Mouse (Mus musculus) intestine, embryonic 15.5 days (tissue): Measurements from ENCODE around the gene St6gal1. TPM values are rescaled to one million over a fixed set of nuclear protein-coding genes. Genes with fewer than 3 reads are reported as not detected.

Experiments used
- ATAC-seq: fragments of 200-750 bp; cut with Nextera tagmentation; 2 replicates; pipeline ENCODE4 v1.8.0; 2017; ENCODE audit warnings: moderate TSS enrichment, moderate library complexity
- H3K27ac ChIP-seq: fragments of 300-500 bp; sonication (generic); 2 replicates; pipeline ENCODE4 v1.5.1; 2015; ENCODE audit warnings: mild to moderate bottlenecking, inconsistent platforms
- H3K27me3 ChIP-seq: fragments of 300-500 bp; sonication (generic); replicated peaks from 2 replicates; pipeline ENCODE4 v1.6.1; 2015; ENCODE audit warnings: inconsistent platforms
- H3K36me3 ChIP-seq: fragments of 300-500 bp; sonication (generic); 2 replicates; pipeline ENCODE4 v1.6.1; 2015; ENCODE audit warnings: inconsistent platforms
- H3K4me1 ChIP-seq: fragments of 300-500 bp; sonication (generic); replicated peaks from 2 replicates; pipeline ENCODE4 v1.6.1; 2015; ENCODE audit warnings: inconsistent platforms
- H3K4me2 ChIP-seq: fragments of 300-500 bp; sonication (generic); replicated peaks from 2 replicates; pipeline ENCODE4 v1.6.1; 2015; ENCODE audit warnings: mild to moderate bottlenecking, inconsistent platforms
- H3K4me3 ChIP-seq: fragments of 300-500 bp; sonication (generic); replicated peaks from 2 replicates; pipeline ENCODE4 v1.5.1; 2015; ENCODE audit warnings: inconsistent platforms
- H3K9ac ChIP-seq: fragments of 300-500 bp; sonication (generic); 2 replicates; pipeline ENCODE4 v1.6.1; 2015; ENCODE audit warnings: inconsistent platforms
- H3K9me3 ChIP-seq: fragments of 300-500 bp; sonication (generic); 2 replicates; pipeline ENCODE4 v1.6.1; 2016; ENCODE audit warnings: inconsistent platforms
- WGBS: fragments of 180-500 bp; shearing (Covaris S2); methylation state at CpG from one replicate; pipeline ENCODE4 v1.1.7; 2015; 5-methylcytosine and 5-hydroxymethylcytosine counted together
- polyA plus RNA-seq: library from polyadenylated mRNA; unstranded; fragments of >200 nt; fragmentation: Nextera tagmentation; extraction: Ambion mirVana; gene quantifications from 2 replicates; pipeline ENCODE4 v1.2.1, GENCODE M21; 2015

The St6gal1 gene
- polyA plus RNA-seq, 1 experiment from 2014 or later, result 15.7 TPM

- WGBS, result 68% methylated on average over 15 of the region's 15 CpGs
Observed at GRCm38 (mm10) chr16:23284470-23285394, 60.2 kb downstream of the St6gal1 start.

DNA sequence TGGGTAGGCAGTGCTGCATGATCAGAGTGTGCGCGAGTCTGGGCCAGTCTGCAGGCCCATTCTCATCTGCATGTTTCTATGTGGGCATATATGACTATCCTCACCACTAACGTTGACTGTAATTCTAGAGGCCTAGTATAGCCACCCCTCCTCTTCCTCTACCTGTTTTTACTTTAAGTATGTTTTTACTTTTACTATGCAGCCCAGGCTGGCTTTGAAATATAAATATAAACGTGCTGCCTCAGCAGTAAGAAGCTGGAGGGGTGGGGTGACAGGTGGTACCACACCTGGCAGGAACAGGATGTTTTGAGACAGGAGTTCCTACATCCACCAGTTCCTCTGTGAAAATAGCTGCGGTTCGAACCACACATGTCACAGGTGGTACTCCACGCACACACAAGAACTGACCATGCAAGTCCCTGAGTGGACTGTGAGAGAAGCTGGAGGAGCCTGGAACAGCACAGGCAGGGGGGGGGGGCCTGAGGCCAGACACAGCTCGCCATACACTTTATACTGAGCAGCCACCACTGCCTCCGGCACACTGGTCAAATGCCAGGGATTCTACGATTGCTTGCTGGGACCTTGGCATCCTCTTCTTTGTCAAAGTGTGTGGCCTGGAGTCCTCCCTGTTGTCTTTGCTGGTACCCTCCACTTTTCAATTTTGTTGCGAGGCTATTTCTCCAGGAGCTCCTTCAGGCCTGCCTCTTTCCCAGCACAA is 62.0 kb downstream of the St6gal1 start:
- 80% methylated on average over 11 of the region's 11 CpGs for WGBS
- no peak for ATAC-seq
- H3K9ac ChIP-seq, result no peak overlapping the region

More at GRCm38 (mm10) chr16:23284470-23285394, 60.2 kb downstream of the St6gal1 start:
- Histone ChIP-seq H3K36me3 (no peaks in the 10 kb centered on the region), H3K9me3 (no peaks in the 10 kb centered on the region), H3K4me3 (no peak overlapping the region), H3K27ac (no peak overlapping the region), H3K9ac (no peak overlapping the region), H3K27me3 (no peaks in the 10 kb centered on the region), H3K4me2 (no peak overlapping the region), H3K4me1 (no peaks in the 10 kb centered on the region)
- ATAC-seq, result no peak

DNA sequence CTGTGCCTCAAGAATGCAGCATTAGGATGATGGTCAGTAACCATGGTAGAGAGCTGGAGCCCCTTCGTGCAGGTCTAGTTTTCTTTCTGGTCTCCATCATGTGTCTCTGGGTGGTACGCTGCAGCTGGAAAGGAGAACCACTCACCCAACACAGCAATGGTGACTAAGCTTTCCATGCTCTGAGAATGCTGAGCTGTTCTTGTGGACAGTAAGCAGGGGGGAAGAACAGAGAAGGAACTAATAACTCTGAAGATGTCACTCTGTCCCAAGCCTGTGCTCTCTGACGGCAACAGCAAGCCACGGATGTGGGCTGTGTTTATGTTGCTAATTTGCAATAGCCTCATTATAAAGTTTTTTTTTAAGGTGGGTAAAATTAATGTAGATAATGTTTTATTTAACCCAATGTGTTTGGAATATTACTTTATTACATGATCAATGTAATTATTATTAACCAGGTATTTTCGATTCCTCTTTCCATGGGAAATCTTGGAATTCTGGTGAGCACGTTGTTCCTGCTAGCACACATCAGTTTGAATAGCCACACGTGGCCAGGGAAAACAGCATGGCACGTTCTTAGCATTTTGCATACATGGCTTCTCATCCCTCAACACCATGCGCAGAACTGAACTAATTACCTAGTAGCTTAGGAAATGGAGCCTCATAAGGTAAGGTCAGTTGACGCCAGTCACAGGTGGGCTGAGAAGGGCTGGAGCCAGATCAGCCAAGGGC is 62.9 kb downstream of the St6gal1 start:
- Histone ChIP-seq H3K4me3 (no peak overlapping the region), H3K9me3 (no peaks in the 10 kb centered on the region), H3K4me2 (no peak overlapping the region), H3K36me3 (no peaks in the 10 kb centered on the region), H3K27ac (no peak overlapping the region), H3K27me3 (no peaks in the 10 kb centered on the region), H3K9ac (no peak overlapping the region), H3K4me1 (no peaks in the 10 kb centered on the region)
- 86% methylated on average over 10 of the region's 10 CpGs for WGBS
- ATAC-seq, result no peak

More for the DNA sequence above, 62.0 kb downstream of the St6gal1 start:
- H3K27ac ChIP-seq, result no peak overlapping the region
- no peaks in the 10 kb centered on the region for H3K27me3 ChIP-seq
- H3K36me3 ChIP-seq, result no peaks in the 10 kb centered on the region
- no peak overlapping the region for H3K4me3 ChIP-seq
- H3K4me2 ChIP-seq, result no peak overlapping the region
- no peaks in the 10 kb centered on the region for H3K9me3 ChIP-seq
- H3K4me1 ChIP-seq, result no peaks in the 10 kb centered on the region

- no peak overlapping the region for H3K4me2 ChIP-seq
- WGBS, result 94% methylated on average over 9 of the region's 9 CpGs
- H3K4me3 ChIP-seq, result no peak overlapping the region
- no peaks in the 10 kb centered on the region for H3K36me3 ChIP-seq
- H3K27ac ChIP-seq, result no peak overlapping the region
- H3K9me3 ChIP-seq, result no peaks in the 10 kb centered on the region
- no peak for ATAC-seq
- no peaks in the 10 kb centered on the region for H3K4me1 ChIP-seq
- no peaks in the 10 kb centered on the region for H3K27me3 ChIP-seq
- H3K9ac ChIP-seq, result no peak overlapping the region
Observed at GRCm38 (mm10) chr16:23288103-23288502, 63.6 kb downstream of the St6gal1 start.

DNA sequence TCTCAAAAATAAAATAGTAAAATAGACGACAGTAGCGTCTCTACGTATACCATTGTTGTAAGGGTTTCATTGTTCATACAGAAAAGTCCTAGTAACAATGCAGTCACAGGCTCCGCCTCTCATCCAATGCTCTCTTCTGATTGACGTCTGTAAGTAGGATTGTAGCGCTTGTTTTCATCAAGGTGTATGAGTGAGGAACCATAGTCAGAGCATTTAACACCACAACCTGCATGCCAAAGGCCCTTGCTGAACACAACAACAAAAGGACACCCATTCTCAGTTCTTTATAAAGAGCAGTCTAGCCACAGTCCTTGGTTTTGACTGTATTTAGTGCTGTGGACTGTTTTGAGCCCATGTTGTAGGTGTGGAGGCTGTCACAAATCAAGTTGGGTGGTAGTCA is 64.9 kb downstream of the St6gal1 start:
- no peaks in the 10 kb centered on the region for H3K4me1 ChIP-seq
- WGBS, result 93% methylated on average over 6 of the region's 6 CpGs
- H3K9me3 ChIP-seq, result no peaks in the 10 kb centered on the region
- no peak for ATAC-seq
- no peaks in the 10 kb centered on the region for H3K36me3 ChIP-seq
- no peak overlapping the region for H3K9ac ChIP-seq
- no peak overlapping the region for H3K27ac ChIP-seq
- no peak overlapping the region for H3K4me3 ChIP-seq
- H3K27me3 ChIP-seq, result no peaks in the 10 kb centered on the region
- H3K4me2 ChIP-seq, result no peak overlapping the region

DNA sequence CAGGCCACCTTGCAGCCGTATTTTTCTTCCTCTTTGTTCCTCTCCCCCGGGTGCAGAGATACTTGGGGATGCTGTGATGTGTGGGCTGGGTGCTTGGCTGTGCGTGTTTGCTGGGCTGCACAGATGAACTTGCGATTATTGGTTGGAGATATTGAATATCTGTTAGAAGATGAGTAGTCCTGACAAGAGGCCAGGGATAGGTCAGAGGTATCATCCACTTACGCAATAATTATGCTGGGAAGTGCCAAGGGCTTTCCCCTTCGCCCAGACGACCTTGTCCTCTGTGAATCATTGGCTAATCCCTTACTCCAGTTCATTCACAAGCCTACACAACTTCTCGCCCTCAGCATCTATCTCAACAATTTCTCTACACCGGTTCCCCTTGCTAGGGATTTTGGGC is 65.6 kb downstream of the St6gal1 start:
- H3K27me3 ChIP-seq, result no peaks in the 10 kb centered on the region
- H3K9ac ChIP-seq, result no peak overlapping the region
- no peaks in the 10 kb centered on the region for H3K9me3 ChIP-seq
- no peak for ATAC-seq
- no peak overlapping the region for H3K4me2 ChIP-seq
- H3K4me1 ChIP-seq, result no peaks in the 10 kb centered on the region
- H3K27ac ChIP-seq, result no peak overlapping the region
- 84% methylated on average over 9 of the region's 9 CpGs for WGBS
- no peak overlapping the region for H3K4me3 ChIP-seq
- H3K36me3 ChIP-seq, result no peaks in the 10 kb centered on the region

DNA sequence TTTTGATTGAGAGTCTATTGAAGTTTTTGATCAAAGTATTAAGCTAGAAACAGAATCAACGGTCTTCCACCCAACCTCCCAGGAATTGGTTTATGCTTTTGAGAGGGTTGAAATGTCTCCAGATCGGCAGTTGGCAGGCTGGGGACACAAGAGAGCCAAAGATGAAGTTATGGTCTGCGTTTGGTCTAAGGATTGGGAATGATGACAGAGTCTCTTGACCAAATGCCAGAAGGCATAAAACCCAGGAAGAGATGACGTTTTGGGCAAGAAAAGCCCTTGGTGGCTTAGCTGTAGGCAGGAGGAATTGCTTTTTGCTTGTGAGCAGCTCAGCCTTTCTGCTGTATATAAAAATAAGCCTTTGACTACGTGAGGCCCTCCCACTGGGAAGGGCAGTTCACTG is 67.0 kb downstream of the St6gal1 start:
- 55% methylated on average over 5 of the region's 5 CpGs for WGBS
- Histone ChIP-seq H3K4me2 (no peak overlapping the region), H3K9ac (no peak overlapping the region), H3K27me3 (no peaks in the 10 kb centered on the region), H3K4me3 (no peak overlapping the region), H3K4me1 (no peaks in the 10 kb centered on the region), H3K36me3 (no peaks in the 10 kb centered on the region), H3K27ac (no peak overlapping the region), H3K9me3 (no peaks in the 10 kb centered on the region)
- no peak for ATAC-seq

DNA sequence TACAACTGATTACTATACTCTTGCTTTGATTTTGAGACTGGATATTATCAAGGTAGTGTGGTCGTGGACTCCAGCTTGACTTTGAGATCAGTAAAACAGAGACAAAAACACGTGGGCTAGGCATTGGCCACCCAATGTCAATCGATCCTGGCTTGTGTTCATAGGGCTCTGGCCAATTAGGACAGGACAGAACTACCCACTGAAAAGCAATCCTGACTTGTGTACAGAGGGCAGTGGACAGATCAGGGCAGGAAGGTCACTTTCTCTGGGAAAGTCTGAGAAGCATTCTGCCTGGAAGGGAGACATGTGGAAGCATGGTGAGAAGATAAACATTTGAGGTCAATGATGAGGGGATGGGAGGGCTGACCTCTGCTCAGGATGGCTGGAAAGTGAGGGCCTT is 69.7 kb downstream of the St6gal1 start:
- H3K4me2 ChIP-seq, result no peak overlapping the region
- H3K9me3 ChIP-seq, result no peaks in the 10 kb centered on the region
- 56% methylated on average over 3 of the region's 3 CpGs for WGBS
- H3K9ac ChIP-seq, result no peak overlapping the region
- H3K27ac ChIP-seq, result no peak overlapping the region
- no peaks in the 10 kb centered on the region for H3K4me1 ChIP-seq
- no peak for ATAC-seq
- no peak overlapping the region for H3K4me3 ChIP-seq
- H3K27me3 ChIP-seq, result no peaks in the 10 kb centered on the region
- H3K36me3 ChIP-seq, result no peaks in the 10 kb centered on the region

DNA sequence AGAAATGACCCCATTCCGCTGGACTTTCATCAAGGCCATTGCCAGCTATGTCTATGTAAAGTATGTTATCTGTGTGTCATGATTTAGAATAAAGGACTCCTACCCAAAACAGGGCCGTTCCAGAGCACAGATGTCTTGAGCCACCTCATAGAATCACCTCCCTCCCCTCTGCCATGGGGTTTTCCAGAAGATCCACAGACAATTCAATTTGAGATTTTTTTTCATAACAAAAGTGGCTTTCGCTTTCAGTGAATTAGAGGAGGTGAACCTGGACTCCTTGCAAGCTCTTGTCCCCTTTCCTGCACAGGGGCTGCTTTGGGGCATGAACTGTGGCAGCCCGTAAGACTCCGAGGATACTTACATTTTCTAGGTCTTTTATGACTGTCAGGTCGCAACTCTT is 70.2 kb downstream of the St6gal1 start:
- H3K4me2 ChIP-seq, result no peak overlapping the region
- no peaks in the 10 kb centered on the region for H3K4me1 ChIP-seq
- H3K36me3 ChIP-seq, result no peaks in the 10 kb centered on the region
- WGBS, result 81% methylated on average over 6 of the region's 6 CpGs
- H3K27me3 ChIP-seq, result no peaks in the 10 kb centered on the region
- H3K4me3 ChIP-seq, result no peak overlapping the region
- H3K27ac ChIP-seq, result no peak overlapping the region
- no peak for ATAC-seq
- H3K9ac ChIP-seq, result no peak overlapping the region
- no peaks in the 10 kb centered on the region for H3K9me3 ChIP-seq

- H3K36me3 ChIP-seq, result no peaks in the 10 kb centered on the region
- no peaks in the 10 kb centered on the region for H3K27me3 ChIP-seq
- ATAC-seq, result no peak
- H3K27ac ChIP-seq, result no peak overlapping the region
- no peak overlapping the region for H3K9ac ChIP-seq
- no peaks in the 10 kb centered on the region for H3K4me1 ChIP-seq
- no peak overlapping the region for H3K4me3 ChIP-seq
- H3K9me3 ChIP-seq, result no peaks in the 10 kb centered on the region
- 88% methylated on average over 5 of the region's 5 CpGs for WGBS
- H3K4me2 ChIP-seq, result no peak overlapping the region
Observed at GRCm38 (mm10) chr16:23295720-23296119, 71.2 kb downstream of the St6gal1 start.

- ATAC-seq, result no peak
- H3K4me1 ChIP-seq, result no peaks in the 10 kb centered on the region
- WGBS, result 92% methylated on average over 3 of the region's 3 CpGs
- H3K9ac ChIP-seq, result no peak overlapping the region
- H3K9me3 ChIP-seq, result no peaks in the 10 kb centered on the region
- H3K4me3 ChIP-seq, result no peak overlapping the region
- no peaks in the 10 kb centered on the region for H3K36me3 ChIP-seq
- H3K4me2 ChIP-seq, result no peak overlapping the region
- H3K27me3 ChIP-seq, result no peaks in the 10 kb centered on the region
- no peak overlapping the region for H3K27ac ChIP-seq
Observed at GRCm38 (mm10) chr16:23296721-23297120, 72.2 kb downstream of the St6gal1 start.

GRCm38 (mm10) chr16:23298441-23298840 is 73.9 kb downstream of the St6gal1 start:
- H3K9ac ChIP-seq, result no peak overlapping the region
- WGBS, result 85% methylated on average over 3 of the region's 3 CpGs
- H3K9me3 ChIP-seq, result no peaks in the 10 kb centered on the region
- no peak for ATAC-seq
- H3K36me3 ChIP-seq, result no peaks in the 10 kb centered on the region
- H3K4me1 ChIP-seq, result no peaks in the 10 kb centered on the region
- no peak overlapping the region for H3K4me2 ChIP-seq
- H3K27me3 ChIP-seq, result no peaks in the 10 kb centered on the region
- no peak overlapping the region for H3K27ac ChIP-seq
- H3K4me3 ChIP-seq, result no peak overlapping the region
